Mouse (Mus musculus) cerebellum, postnatal 36 days (tissue): Measurements from ENCODE around the gene Bgn.

Experiments
- DNase-seq, 2 experiments: peaks; one replicate each; pipeline ENCODE4 v3.0.0; 2021 to 2022; ENCODE audit warnings: mixed read lengths in 2 of 2

The Bgn gene

DNA sequence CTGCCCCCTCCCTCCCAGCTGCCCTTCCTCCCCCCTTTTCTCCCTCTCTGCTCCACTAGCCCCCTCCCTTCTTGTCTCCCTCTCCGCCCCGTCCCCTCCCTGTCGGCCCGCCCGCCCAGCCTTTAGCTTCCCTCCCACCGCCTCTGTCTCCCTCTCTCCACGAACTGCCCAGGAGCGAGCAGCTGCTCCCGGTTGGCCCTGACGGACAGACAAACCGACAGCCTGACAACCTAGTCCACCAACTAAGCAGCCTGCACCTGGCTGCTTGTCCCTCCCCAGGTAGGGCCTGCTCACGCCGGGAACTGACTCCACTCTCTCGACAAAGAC, at the start of gene Bgn:
Gene Bgn (plus strand): TSS at position 119 of the 327 bp plus-strand sequence.
- no peak for DNase-seq

DNA sequence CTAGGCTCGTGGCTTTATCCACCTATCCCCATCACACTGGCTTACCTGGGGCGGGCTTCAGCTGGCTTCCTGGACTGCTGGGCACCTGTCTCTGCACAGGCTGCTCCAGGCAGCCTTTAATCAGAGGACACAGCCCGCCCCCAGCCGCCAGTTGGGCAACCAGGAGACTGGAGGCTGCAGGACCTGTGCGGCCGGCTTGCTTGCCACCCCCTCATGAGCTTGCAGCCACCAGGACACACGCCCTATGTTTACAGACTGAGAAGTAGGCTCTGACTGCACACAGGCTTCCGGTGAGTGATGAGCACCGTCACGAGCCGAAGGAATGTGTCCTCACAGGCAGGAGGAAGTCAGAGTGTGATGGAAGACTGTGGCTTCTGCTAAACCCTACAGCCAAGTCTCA, 48.1 kb upstream of the Bgn start, which contains the start of gene Trex2:
Gene Trex2 (minus strand): TSS at position 93 of the 400 bp plus-strand sequence.
- no peak for DNase-seq

DNA sequence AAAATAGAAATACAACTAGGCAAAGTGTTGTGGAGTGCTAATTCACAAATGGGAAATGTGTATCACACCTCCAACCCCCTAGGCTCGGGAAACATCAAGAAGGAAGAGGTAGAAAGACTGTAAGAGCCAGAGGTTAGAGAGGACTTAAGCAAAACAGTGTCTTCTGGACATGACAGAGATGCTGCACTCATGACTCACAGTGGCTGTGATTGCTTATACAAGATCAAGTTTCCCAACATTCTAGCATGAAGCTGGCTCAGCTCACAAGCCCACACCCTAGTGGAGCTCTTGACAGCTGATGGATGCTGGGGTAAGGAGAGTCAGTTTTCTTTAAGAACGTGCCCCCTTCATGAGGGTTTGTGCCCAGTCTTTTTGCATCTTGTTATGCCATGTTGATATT, 42.0 kb upstream of the Bgn start:
- DNase-seq = no peak

GRCm38 (mm10) chrX:73451949-73452348, 31.5 kb upstream of the Bgn start:
- DNase-seq = peak; percentile 74 to 76

- DNase-seq = peak; percentile 78 to 86
These were observed 24.5 kb upstream of the Bgn start, which contains the start of gene Haus7 for GRCm38 (mm10) chrX:73458877-73459392. Gene Haus7 (minus strand): TSS chrX:73459044.

DNA sequence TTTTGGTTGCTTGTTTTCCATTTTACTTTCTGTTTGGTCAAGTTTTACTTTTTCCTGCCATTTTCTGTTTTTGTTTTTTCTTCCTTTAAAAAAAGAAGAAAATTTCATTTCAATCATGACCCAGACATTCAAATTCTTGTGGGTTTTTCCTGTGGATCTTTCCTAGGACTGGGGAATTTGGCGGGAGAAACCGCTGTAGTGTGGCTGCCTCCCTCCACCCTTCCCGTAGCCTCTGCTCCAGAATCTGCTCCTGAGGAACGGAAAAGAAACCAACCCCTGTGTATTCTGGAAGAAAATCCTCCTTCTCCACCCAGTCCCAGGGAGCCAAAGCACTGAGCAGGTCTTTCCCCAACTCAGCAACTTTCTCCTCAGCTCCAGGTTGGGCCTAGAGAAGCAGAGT, 22.6 kb upstream of the Bgn start:
- no peak for DNase-seq

DNA sequence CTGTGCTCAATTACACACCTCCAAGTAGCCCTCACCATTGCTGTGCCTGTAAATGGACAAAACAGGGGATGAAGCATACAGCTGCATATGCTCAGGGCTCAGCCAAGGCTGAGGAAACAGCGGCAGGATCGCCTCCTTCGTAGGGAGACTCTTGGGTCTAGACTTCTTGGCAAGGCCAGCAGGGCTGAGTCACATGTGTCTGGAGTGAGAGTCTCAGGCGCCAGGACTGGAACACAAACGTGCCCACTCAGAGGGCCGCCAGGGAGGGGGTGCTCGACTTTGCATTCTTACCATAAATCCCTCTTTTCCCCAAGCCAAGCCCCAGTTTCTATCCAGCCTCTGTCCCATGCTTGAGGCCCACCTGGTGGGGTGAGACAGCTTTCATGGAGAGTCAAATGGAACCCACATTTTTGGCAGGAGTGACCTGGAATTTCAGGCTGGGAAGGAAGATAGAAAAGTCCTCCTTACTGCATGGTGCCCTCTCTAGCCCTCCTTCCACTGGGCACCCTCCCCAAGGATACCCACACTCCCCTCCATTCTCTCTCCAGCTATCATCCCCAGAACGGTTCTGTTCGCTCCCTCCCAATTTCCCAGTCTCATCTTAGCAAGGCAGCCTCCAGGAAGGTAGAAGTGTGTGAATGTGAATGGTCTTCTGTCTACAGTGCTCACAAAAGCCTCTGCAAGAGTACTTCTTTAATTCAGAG, 17.8 kb upstream of the Bgn start:
- DNase-seq = no peak

GRCm38 (mm10) chrX:73467446-73468241, 15.8 kb upstream of the Bgn start:
- DNase-seq = no peak

DNA sequence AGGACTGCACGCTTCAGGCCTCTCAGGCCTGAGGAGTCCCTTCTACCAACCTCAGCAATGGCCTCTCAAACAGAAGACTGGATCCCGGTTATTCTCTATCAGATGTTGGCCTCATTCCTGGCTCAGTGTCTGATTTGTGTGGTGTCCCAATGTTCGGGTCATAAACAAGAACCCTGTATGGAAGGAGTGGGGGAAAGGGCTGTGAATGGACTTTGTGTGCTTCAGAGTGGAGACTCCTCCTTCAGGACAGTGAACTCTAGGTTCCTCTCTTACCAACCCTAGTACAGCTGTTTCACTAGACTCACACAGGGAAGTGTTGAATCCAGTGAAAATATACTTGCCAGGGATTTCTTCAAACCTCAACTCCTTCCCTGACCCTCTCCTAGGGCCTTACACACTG, 15.1 kb upstream of the Bgn start:
- no peak for DNase-seq

DNA sequence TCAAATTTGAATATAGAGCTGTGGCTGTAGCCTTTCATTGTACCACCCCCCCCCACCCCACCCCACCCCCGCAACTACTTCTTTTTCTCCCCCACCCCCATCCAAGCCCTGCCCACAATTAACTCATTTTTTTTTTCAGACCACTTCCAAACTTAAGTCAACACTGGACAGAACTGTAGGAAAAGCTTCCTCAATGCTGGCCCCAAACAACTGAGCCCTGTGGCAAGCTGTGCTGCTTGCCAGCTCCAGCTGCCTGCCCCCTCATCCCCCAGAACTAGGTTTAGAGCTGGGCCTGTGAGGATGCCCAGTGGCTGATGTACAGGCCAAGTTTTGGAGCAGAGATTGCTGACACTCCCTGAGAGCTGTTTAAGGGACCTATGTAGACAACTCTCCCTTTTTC, 14.7 kb upstream of the Bgn start:
- no peak for DNase-seq

GRCm38 (mm10) chrX:73471764-73472163, 11.6 kb upstream of the Bgn start:
- DNase-seq = no peak

- DNase-seq = no peak
These were observed 8.8 kb upstream of the Bgn start for GRCm38 (mm10) chrX:73474340-73475165.

DNA sequence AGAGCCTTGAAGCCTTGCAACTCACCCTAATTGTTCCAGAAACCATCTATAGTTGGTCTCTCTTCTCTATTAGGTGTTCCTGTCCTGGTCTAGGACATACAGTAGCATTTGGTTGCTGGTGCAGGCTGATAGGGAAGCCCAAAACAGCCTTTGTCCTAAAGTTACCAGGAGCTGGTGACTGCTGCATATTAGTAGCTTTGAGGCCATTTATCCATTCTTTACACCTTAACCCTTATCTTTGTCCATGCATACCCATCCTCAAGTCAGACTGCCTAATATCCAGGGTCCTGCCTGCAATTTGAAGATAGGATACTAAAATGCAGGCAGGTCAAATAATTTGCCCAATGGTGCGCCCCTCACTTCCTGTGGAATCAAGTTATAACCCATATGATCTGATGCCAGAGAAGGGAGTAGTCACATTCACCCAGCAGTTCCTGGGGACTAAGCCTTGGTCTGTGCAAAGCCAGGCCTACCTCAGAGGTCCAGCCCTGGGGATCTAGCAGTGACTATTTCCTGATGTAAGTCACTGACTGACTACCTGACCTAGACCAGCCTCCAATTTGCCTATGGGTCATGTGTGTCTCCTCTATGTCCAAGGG, 7.6 kb upstream of the Bgn start:
- no peak for DNase-seq

DNA sequence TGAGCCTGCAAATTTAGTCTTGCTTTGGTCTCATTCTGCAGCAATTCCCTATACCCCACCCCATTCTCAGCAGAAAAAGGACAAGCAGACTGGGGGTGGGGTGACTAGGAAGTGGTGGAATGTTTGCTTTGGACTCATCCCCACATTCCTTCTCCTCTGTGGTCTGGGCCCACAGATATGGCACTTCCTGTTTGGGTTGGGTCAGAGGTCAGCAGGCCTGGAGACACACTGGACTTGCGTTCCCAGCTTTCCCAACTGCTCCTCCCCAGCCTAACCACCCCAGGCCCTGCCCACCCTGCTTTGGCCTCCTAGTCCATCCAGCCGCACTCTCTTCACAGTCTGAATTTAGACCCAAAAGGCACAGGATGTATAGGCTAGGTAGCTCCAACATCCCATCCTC, 6.8 kb upstream of the Bgn start:
- DNase-seq = no peak

DNA sequence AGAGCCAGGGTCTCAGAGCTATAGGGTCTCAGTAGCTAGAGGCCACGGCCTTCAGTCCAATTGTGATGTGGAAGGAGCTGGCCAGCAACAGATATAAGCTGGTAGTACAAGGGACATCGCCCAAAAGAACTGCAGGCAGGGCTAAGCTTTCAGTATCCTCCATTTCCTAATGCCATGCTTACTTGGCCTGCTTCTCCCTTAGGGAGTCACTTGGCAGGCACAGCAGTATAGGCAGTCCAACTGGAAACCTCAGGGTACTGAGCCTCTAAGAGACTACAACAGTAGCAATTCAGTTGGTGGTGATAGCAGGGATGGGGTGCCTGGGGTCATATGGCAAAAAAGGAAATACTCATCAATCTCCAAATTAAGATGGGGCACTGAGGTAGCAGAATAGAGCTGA, 5.9 kb upstream of the Bgn start:
- DNase-seq = no peak

- no peak for DNase-seq
These were observed 3.7 kb upstream of the Bgn start for GRCm38 (mm10) chrX:73479656-73480055.

DNA sequence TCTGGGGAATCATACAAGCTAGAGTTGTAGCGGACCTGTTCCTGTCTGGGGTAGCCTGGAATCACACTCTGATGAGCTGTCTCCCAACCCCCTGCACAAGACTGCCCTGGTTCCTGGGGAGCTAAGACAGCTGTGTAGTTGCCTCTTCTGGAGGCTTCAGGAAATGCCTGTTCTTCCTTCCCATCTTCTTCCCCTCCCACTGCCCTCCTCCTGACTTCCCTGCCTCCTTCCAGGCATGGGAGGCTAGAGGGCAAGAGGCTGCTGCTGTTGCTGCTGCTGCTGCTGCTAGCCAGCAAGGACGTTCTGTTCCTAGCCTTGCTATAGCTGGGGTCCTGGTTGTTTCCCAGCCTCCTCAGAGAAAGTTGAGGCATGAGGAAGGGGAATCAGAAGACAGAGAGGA, 3.1 kb upstream of the Bgn start:
- no peak for DNase-seq

- no peak for DNase-seq
These were observed 539 bp upstream of the Bgn start for GRCm38 (mm10) chrX:73482643-73483483.

- no peak for DNase-seq
These were observed 674 bp downstream of the Bgn start for GRCm38 (mm10) chrX:73484076-73484475.

DNA sequence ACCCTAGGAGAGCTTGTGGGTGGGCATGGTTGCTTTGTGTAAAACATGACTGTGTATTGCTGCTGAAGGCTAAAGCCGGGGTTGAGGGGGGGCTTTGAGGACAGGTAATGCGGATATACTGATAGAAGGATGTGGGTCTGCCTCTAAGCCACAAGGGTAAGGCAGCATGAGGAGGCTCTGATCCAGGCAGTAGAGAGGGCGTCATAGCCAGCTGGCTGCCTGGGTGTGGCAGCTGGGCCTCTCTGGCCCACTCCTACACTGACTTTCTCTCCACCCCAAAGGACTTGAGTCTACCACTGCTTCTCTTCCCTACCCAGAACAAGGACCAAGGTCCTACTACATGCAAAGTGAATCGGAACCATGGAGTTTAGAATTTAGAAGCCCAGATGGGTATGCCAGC, 1.5 kb downstream of the Bgn start:
- DNase-seq = no peak

GRCm38 (mm10) chrX:73486920-73487319, 3.5 kb downstream of the Bgn start:
- no peak for DNase-seq

DNA sequence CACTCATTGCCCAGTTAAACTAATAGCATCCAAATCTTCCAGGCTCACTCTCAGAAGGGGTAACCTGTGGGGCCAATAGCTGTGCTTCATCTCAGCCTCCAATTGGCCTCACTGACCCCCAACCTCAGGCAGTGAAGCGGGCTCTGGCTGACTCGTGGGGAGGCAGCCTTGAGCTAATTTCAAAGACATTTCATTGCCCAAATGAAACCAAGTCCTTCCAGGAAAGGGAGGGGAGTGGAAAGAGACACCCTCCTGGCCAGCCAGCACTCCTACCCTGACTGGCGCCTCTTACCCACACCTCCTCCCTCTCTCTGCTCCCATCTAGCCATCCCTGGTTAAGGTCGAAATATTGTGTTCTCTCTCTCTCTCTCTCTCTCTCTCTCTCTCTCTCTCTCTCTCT, 6.8 kb downstream of the Bgn start:
- no peak for DNase-seq
